Mouse (Mus musculus) cerebellum, postnatal 14 days (tissue): ENCODE measurements at regions not wholly inside any gene's neighbourhood (a gene's known extent, or its start where the extent isn't known, plus 50 kb on each side); places are given as distances from the start of the nearest gene placed in this dataset.
A peak's percentile ranks its signal among the peaks of the same experiment; 100 is the strongest.

Experiments used
- DNase-seq, 2 experiments: peaks; one replicate each; pipeline ENCODE4 v3.0.0; 2021; ENCODE audit warnings: mixed read lengths in 2 of 2

GRCm38 (mm10) chr6:111621684-111622480 is 651.7 kb upstream of the Lmcd1 start:
- DNase-seq: no peak

GRCm38 (mm10) chr6:111622481-111623139 is 650.9 kb upstream of the Lmcd1 start:
- peak in 1 of 2 experiments; percentile 3 for DNase-seq

- no peak for DNase-seq
Measured at GRCm38 (mm10) chr6:111623140-111623497, 650.4 kb upstream of the Lmcd1 start.

- DNase-seq: no peak
Measured at GRCm38 (mm10) chr6:111625501-111625900, 648.1 kb upstream of the Lmcd1 start.

GRCm38 (mm10) chr6:111652736-111653135 is 620.8 kb upstream of the Lmcd1 start:
- DNase-seq: no peak

GRCm38 (mm10) chr6:111659957-111660356 is 613.6 kb upstream of the Lmcd1 start:
- DNase-seq: no peak

GRCm38 (mm10) chr6:111664603-111665002 is 609.0 kb upstream of the Lmcd1 start:
- DNase-seq: no peak

GRCm38 (mm10) chr6:111684911-111685310 is 588.6 kb upstream of the Lmcd1 start:
- DNase-seq: no peak

- no peak for DNase-seq
Measured at GRCm38 (mm10) chr6:111702864-111703263, 570.7 kb upstream of the Lmcd1 start.

GRCm38 (mm10) chr6:111708277-111708676 is 565.3 kb upstream of the Lmcd1 start:
- peak; percentile 12 to 40 for DNase-seq

GRCm38 (mm10) chr6:111725969-111726368 is 547.6 kb upstream of the Lmcd1 start:
- DNase-seq: no peak

- DNase-seq: no peak
Measured at GRCm38 (mm10) chr6:111730381-111730780, 543.2 kb upstream of the Lmcd1 start.

GRCm38 (mm10) chr6:111733926-111734325 is 539.6 kb upstream of the Lmcd1 start:
- DNase-seq: peak; percentile 16 to 57

- DNase-seq: peak; percentile 88 to 95
Measured at GRCm38 (mm10) chr6:111738983-111739382, 534.6 kb upstream of the Lmcd1 start.

- DNase-seq: no peak
Measured at GRCm38 (mm10) chr6:111781710-111782481, 491.7 kb upstream of the Lmcd1 start.

- peak; percentile 57 to 78 for DNase-seq
Measured at GRCm38 (mm10) chr6:111808611-111809010, 464.9 kb upstream of the Lmcd1 start.

GRCm38 (mm10) chr6:111813982-111814603 is 459.5 kb upstream of the Lmcd1 start:
- no peak for DNase-seq

GRCm38 (mm10) chr6:111815150-111815549 is 458.4 kb upstream of the Lmcd1 start:
- DNase-seq: no peak

- no peak for DNase-seq
Measured at GRCm38 (mm10) chr6:111820265-111820664, 453.3 kb upstream of the Lmcd1 start.

- no peak for DNase-seq
Measured at GRCm38 (mm10) chr6:111844321-111844835, 429.2 kb upstream of the Lmcd1 start.

- peak; percentile 92 to 95 for DNase-seq
Measured at GRCm38 (mm10) chr6:111866101-111866598, 407.4 kb upstream of the Lmcd1 start.

GRCm38 (mm10) chr6:111882557-111882956 is 391.0 kb upstream of the Lmcd1 start:
- no peak for DNase-seq

- no peak for DNase-seq
Measured at GRCm38 (mm10) chr6:111883946-111884345, 389.6 kb upstream of the Lmcd1 start.
